Mouse (Mus musculus) retina, embryonic 14.5 days (tissue): ENCODE results near the gene Stxbp3.
"Not testable (repeated sequence)": the region's sequence is repeated elsewhere in the genome, so short reads cannot be mapped to it uniquely, and the experiment has no call there.

Experiments used
- DNase-seq: peaks from one replicate; pipeline ENCODE4 v3.0.0-alpha.2; 2015; ENCODE audit warnings: low spot score

Gene Stxbp3

GRCm38 (mm10) chr3:108857124-108857470 is 16.8 kb upstream of the Stxbp3 start:
- DNase-seq = no peak

GRCm38 (mm10) chr3:108856386-108857123 is 16.2 kb upstream of the Stxbp3 start:
- DNase-seq = peak; percentile 23

GRCm38 (mm10) chr3:108855864-108856263 is 15.5 kb upstream of the Stxbp3 start:
- no peak for DNase-seq

- DNase-seq = peak; percentile 25
These were observed 15.0 kb upstream of the Stxbp3 start for GRCm38 (mm10) chr3:108855371-108855770.

GRCm38 (mm10) chr3:108853266-108853665 is 12.9 kb upstream of the Stxbp3 start:
- DNase-seq = no peak

- DNase-seq = no peak
These were observed 11.8 kb upstream of the Stxbp3 start for GRCm38 (mm10) chr3:108851996-108852697.

GRCm38 (mm10) chr3:108851554-108851953 is 11.2 kb upstream of the Stxbp3 start:
- DNase-seq = no peak

GRCm38 (mm10) chr3:108851075-108851474 is 10.7 kb upstream of the Stxbp3 start:
- no peak for DNase-seq

- DNase-seq = no peak
These were observed 10.2 kb upstream of the Stxbp3 start for GRCm38 (mm10) chr3:108850506-108850905.

GRCm38 (mm10) chr3:108846616-108847015 is 6.3 kb upstream of the Stxbp3 start:
- DNase-seq = no peak

- DNase-seq = no peak
These were observed 4.2 kb upstream of the Stxbp3 start for GRCm38 (mm10) chr3:108844521-108844920.

- DNase-seq = no peak
These were observed 3.7 kb upstream of the Stxbp3 start for GRCm38 (mm10) chr3:108844026-108844425.

- no peak for DNase-seq
These were observed 359 bp upstream of the Stxbp3 start for GRCm38 (mm10) chr3:108840716-108841054.

- DNase-seq = no peak
These were observed 703 bp downstream of the Stxbp3 start for GRCm38 (mm10) chr3:108839647-108839999.

- no peak for DNase-seq
These were observed 1.3 kb downstream of the Stxbp3 start for GRCm38 (mm10) chr3:108838980-108839379.

GRCm38 (mm10) chr3:108836931-108837330 is 3.4 kb downstream of the Stxbp3 start:
- no peak for DNase-seq

GRCm38 (mm10) chr3:108833717-108834116 is 6.6 kb downstream of the Stxbp3 start:
- DNase-seq = not testable (repeated sequence)

GRCm38 (mm10) chr3:108831750-108832149 is 8.6 kb downstream of the Stxbp3 start:
- no peak for DNase-seq

- DNase-seq = no peak
These were observed 9.8 kb downstream of the Stxbp3 start for GRCm38 (mm10) chr3:108830493-108830892.

GRCm38 (mm10) chr3:108815631-108816030 is 24.7 kb downstream of the Stxbp3 start:
- DNase-seq = no peak

GRCm38 (mm10) chr3:108810747-108811263 is 29.5 kb downstream of the Stxbp3 start:
- DNase-seq = no peak

- no peak for DNase-seq
These were observed 34.7 kb downstream of the Stxbp3 start for GRCm38 (mm10) chr3:108805622-108806021.

GRCm38 (mm10) chr3:108798375-108798774 is 42.0 kb downstream of the Stxbp3 start:
- no peak for DNase-seq

GRCm38 (mm10) chr3:108797723-108798122 is 42.6 kb downstream of the Stxbp3 start:
- no peak for DNase-seq
